Mouse (Mus musculus) cortical plate, adult 2 months (tissue): ENCODE results near the gene Slc39a1.

Experiments
- CTCF ChIP-seq: fragments of 200-500 bp; IDR thresholded peaks from 2 replicates; pipeline ENCODE4 v1.5.1; 2011; ENCODE audit warnings: mild to moderate bottlenecking, control low read depth, low read length; ENCODE audit not compliant: insufficient read depth; ENCODE audit errors: extremely low read depth
- POLR2A ChIP-seq: fragments of 200-500 bp; IDR thresholded peaks from 2 replicates; pipeline ENCODE4 v1.6.1; 2011; ENCODE audit warnings: mild to moderate bottlenecking, low read length, control low read depth; ENCODE audit not compliant: insufficient read depth; ENCODE audit errors: extremely low read depth

DNA sequence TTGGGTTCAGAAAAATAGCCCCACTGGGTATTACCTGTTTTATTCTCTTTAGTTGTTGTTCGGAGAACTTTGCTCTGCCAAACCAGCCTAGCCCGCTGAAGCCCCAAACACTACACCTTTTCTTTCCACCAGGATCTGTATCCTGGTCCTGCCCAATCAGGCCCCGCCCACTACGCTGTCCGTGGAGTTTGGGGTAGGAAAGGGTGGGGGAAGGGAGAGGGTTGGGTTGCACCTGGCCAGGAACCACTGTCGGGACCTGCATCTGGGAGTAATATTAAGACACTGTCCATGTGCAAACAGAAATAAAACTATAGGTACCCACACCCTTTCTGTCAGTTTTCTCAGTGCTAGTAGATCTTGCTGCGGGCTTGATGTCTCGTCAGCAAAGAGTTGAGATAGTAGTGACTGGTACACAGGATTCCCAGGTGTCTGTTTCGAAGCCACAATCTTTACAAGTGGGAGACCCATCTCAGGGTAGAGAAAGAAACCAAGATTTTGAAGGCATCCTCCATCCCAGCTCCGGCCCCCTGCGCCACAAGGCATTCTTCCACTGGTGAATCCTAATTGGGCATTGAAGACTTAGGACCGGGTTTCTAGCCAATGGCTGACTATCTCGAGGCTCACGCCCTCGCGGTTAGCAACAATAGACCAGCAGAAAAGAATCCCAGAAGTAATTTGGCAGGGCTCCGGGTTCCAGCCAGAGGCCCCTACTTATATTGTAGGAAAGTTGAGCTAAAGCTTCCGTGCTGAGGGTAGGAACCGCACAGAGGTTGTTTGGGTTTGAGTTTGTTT lies 4.8 kb upstream of the Slc39a1 start, which contains the start of gene Creb3l4:
- TF ChIP-seq CTCF (no peak), POLR2A (no peak)
